Comparison of ENCODE assay signal across 22 mouse cellular contexts in genomic region chr2:73378326-73378725, GRCm38 (mm10).
"Had no signal": no experiment of that assay in that cellular context is flagged by ENCODE, and none has a peak within 500 bp of the region (broad histone marks: within the 10 kb centered on the region; RNA-seq: fewer than 3 reads in every experiment).

No protein-coding gene starts in this region.

- H3K4me3 ChIP-seq: kidney, embryonic 15.5 days; limb, embryonic 10.5 days; limb, embryonic 13.5 days; liver, embryonic 12.5 days; liver, embryonic 15.5 days; lung, embryonic 15.5 days; megakaryocyte, embryonic 14.5 days; midbrain, embryonic 10.5 days; neural tube, embryonic 12.5 days; stomach, embryonic 15.5 days had no signal

- H3K27ac ChIP-seq: kidney, embryonic 15.5 days; limb, embryonic 10.5 days; limb, embryonic 13.5 days; liver, embryonic 12.5 days; liver, embryonic 15.5 days; lung, embryonic 15.5 days; midbrain, embryonic 10.5 days; neural tube, embryonic 12.5 days; stomach, embryonic 15.5 days had no signal

- H3K27me3 ChIP-seq: limb, embryonic 13.5 days; liver, embryonic 12.5 days; liver, embryonic 15.5 days; lung, embryonic 15.5 days; neural tube, embryonic 12.5 days; stomach, embryonic 15.5 days had no signal

- H3K36me3 ChIP-seq: kidney, embryonic 15.5 days; limb, embryonic 10.5 days; limb, embryonic 13.5 days; lung, embryonic 15.5 days; midbrain, embryonic 10.5 days; neural tube, embryonic 12.5 days; stomach, embryonic 15.5 days had no signal

- H3K9ac ChIP-seq: kidney, embryonic 15.5 days; limb, embryonic 13.5 days; liver, embryonic 12.5 days; liver, embryonic 15.5 days; lung, embryonic 15.5 days; neural tube, embryonic 12.5 days; stomach, embryonic 15.5 days had no signal

- H3K9me3 ChIP-seq: kidney, embryonic 15.5 days; limb, embryonic 10.5 days; limb, embryonic 13.5 days; liver, embryonic 12.5 days; liver, embryonic 15.5 days; lung, embryonic 15.5 days; megakaryocyte, embryonic 14.5 days; midbrain, embryonic 10.5 days; neural tube, embryonic 12.5 days; stomach, embryonic 15.5 days had no signal

- H3K4me1 ChIP-seq: liver, embryonic 12.5 days; liver, embryonic 15.5 days; megakaryocyte, embryonic 14.5 days; midbrain, embryonic 10.5 days; neural tube, embryonic 12.5 days; stomach, embryonic 15.5 days had no signal

- ATAC-seq: liver, embryonic 12.5 days had no signal

- H3K4me2 ChIP-seq: kidney, embryonic 15.5 days; limb, embryonic 13.5 days; liver, embryonic 12.5 days; liver, embryonic 15.5 days; lung, embryonic 15.5 days; neural tube, embryonic 12.5 days; stomach, embryonic 15.5 days had no signal

- DNase-seq: kidney, adult 11 months; kidney, adult 8-10 months; kidney, postnatal 10 days; kidney, postnatal 36 days; liver; lung, adult 18-20 months; lung, postnatal 10 days; lung, postnatal 36 days; retina, postnatal 1 day; right cerebral cortex, postnatal 25 days; spleen, adult 18-20 months; thymus, postnatal 25 days had no signal
